Mouse (Mus musculus) neural tube, embryonic 13.5 days (tissue): ENCODE measurements at regions not wholly inside any gene's neighbourhood (a gene's known extent, or its start where the extent isn't known, plus 50 kb on each side); places are given as distances from the start of the nearest gene placed in this dataset.

Experiments
- ATAC-seq: fragments of 200-750 bp; cut with Nextera tagmentation; 2 replicates; pipeline ENCODE4 v1.8.0; 2017; ENCODE audit warnings: low read depth, mild to moderate bottlenecking, moderate TSS enrichment, moderate library complexity
- H3K27ac ChIP-seq: fragments of 300-500 bp; sonication (generic); replicated peaks from 2 replicates; pipeline ENCODE4 v1.5.1; 2015; ENCODE audit warnings: moderate library complexity, mild to moderate bottlenecking, inconsistent platforms
- H3K27me3 ChIP-seq: fragments of 300-500 bp; sonication (generic); 2 replicates; pipeline ENCODE4 v1.6.1; 2015; ENCODE audit warnings: mild to moderate bottlenecking, inconsistent platforms
- H3K36me3 ChIP-seq: fragments of 300-500 bp; sonication (generic); 2 replicates; pipeline ENCODE4 v1.6.1; 2015; ENCODE audit warnings: mild to moderate bottlenecking, inconsistent platforms
- H3K4me1 ChIP-seq: fragments of 300-500 bp; sonication (generic); replicated peaks from 2 replicates; pipeline ENCODE4 v1.6.1; 2015; ENCODE audit warnings: inconsistent platforms
- H3K4me2 ChIP-seq: fragments of 300-500 bp; sonication (generic); 2 replicates; pipeline ENCODE4 v1.6.1; 2015; ENCODE audit warnings: inconsistent platforms, mild to moderate bottlenecking, moderate library complexity
- H3K4me3 ChIP-seq: fragments of 300-500 bp; sonication (generic); 2 replicates; pipeline ENCODE4 v1.5.1; 2015; ENCODE audit warnings: mild to moderate bottlenecking, inconsistent platforms
- H3K9ac ChIP-seq: fragments of 300-500 bp; sonication (generic); 2 replicates; pipeline ENCODE4 v1.6.1; 2015; ENCODE audit warnings: moderate library complexity, mild to moderate bottlenecking, inconsistent platforms
- H3K9me3 ChIP-seq: fragments of 300-500 bp; sonication (generic); 2 replicates; pipeline ENCODE4 v1.6.1; 2016; ENCODE audit warnings: inconsistent platforms
- WGBS: fragments of 180-500 bp; shearing (Covaris S2); methylation state at CpG from one replicate; pipeline ENCODE4 v1.1.7; 2015; 5-methylcytosine and 5-hydroxymethylcytosine counted together

DNA sequence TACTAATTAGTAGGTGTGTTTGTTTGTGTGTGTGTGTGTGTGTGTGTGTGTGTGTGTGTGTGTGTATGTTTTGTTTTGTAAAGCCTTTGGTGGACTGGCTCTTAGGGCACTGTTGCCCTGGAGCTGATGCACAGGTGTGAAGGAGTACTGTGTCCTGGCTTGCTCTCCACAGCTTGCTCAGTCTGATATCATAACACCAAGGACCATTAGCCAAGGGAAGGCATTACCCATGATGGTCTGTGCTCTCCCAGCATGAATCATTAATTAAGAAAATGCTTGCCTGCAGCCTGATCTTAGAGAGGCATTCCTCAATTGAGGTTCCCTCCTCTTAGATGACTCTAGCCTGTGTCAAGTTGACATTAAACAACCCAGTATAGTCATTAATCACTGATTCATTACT is 54.7 kb downstream of the Spry2 start:
- H3K9ac ChIP-seq: no peak overlapping the region
- no peak overlapping the region for H3K27ac ChIP-seq
- H3K4me1 ChIP-seq: no peaks in the 10 kb centered on the region
- no peak for ATAC-seq
- H3K9me3 ChIP-seq: no peaks in the 10 kb centered on the region
- H3K27me3 ChIP-seq: no peaks in the 10 kb centered on the region
- H3K4me2 ChIP-seq: no peak overlapping the region
- H3K4me3 ChIP-seq: no peak overlapping the region
- no peaks in the 10 kb centered on the region for H3K36me3 ChIP-seq

DNA sequence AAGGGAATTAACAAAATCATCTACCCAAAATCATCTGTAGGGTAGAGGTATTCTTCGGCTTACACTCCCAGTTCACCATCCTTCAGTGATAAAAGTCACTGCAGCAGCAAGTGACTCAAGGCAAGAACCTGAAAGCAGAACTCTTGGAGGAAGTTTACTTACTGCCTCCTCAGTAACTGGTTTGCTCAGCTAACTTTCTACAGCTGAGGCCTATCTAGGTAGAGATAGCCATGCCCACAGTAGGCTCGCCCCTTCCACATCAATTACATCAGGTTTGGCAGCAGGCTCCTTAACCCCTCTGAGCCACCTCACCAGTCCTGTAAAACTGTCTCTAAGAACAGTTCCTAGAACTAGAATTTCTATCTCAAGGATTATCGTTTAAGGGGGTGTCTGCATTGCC is 59.1 kb downstream of the Spry2 start:
- H3K36me3 ChIP-seq: no peaks in the 10 kb centered on the region
- H3K4me1 ChIP-seq: no peaks in the 10 kb centered on the region
- H3K9me3 ChIP-seq: no peaks in the 10 kb centered on the region
- no peak overlapping the region for H3K4me2 ChIP-seq
- 87% methylated on average over 3 of the region's 3 CpGs for WGBS
- H3K27me3 ChIP-seq: no peaks in the 10 kb centered on the region
- H3K27ac ChIP-seq: no peak overlapping the region
- no peak overlapping the region for H3K4me3 ChIP-seq
- no peak overlapping the region for H3K9ac ChIP-seq
- no peak for ATAC-seq

DNA sequence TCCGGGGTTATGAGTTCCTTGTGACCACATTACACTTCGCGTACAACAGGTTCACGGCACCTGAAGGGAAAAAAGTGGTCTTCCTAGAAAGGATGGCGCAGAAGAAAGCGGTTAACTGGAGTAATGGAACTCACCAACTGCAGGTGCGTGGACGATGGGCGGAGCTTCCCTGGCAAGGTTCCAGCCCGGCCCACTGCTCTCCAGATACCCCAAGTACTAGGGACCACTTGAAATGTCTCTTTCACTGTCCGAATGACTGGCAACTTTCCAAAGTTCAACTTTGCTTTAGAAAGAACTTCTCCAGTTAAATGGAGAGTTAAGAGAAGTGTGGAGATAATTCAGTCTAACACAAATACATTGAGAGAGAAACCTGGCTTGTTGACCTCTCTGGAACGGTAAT is 65.9 kb downstream of the Spry2 start:
- 89% methylated on average over 12 of the region's 12 CpGs for WGBS

DNA sequence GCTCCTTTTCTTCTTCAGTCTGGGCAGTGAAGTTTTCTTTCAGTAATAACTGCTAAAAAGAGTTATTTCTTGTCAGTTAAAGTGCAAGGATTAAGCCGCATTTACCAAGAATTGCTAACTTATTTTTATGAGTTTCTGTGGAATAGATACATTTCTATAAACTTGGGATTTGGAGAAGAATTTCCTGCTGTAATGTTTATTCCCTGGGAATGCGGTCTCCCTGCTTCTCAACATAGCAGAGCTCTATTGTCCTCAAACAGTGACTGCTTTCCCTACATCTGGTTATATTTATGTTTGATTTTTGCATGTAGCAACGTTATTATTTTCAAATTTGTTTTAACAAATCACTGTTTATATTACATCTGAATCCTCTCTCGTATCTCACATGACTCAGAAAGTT is 66.3 kb downstream of the Spry2 start:
- ATAC-seq: no peak
- Histone ChIP-seq H3K4me3 (no peak overlapping the region), H3K36me3 (no peaks in the 10 kb centered on the region), H3K27ac (no peak overlapping the region), H3K27me3 (no peaks in the 10 kb centered on the region), H3K9ac (no peak overlapping the region), H3K4me1 (no peaks in the 10 kb centered on the region), H3K9me3 (no peaks in the 10 kb centered on the region), H3K4me2 (no peak overlapping the region)
- WGBS: 77% methylated on average over 4 of the region's 4 CpGs

More for the DNA sequence above, 65.9 kb downstream of the Spry2 start:
- no peaks in the 10 kb centered on the region for H3K9me3 ChIP-seq
- H3K27me3 ChIP-seq: no peaks in the 10 kb centered on the region
- no peak for ATAC-seq
- no peak overlapping the region for H3K9ac ChIP-seq
- H3K27ac ChIP-seq: no peak overlapping the region
- H3K4me2 ChIP-seq: no peak overlapping the region
- H3K4me3 ChIP-seq: no peak overlapping the region
- no peaks in the 10 kb centered on the region for H3K4me1 ChIP-seq
- no peaks in the 10 kb centered on the region for H3K36me3 ChIP-seq

DNA sequence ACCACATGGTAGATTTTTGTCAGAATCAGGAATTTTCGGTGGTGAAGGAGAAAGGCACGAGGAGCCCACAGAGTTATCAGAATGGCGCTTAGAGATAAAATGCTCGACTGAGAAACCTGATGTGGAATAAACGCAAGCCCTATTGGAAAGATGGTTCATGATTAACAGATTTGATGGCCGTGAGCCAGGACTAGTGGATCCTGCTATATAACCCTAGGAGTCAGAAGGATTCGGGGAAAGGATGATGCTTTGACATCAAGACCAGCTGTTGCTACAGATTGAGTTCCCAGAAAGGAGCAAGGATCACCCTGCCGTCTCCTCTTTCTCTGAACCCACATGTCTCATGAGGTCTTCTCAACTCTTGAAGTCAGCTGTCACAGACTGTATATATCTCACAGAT is 73.5 kb downstream of the Spry2 start:
- H3K4me2 ChIP-seq: no peak overlapping the region
- no peaks in the 10 kb centered on the region for H3K36me3 ChIP-seq
- no peaks in the 10 kb centered on the region for H3K4me1 ChIP-seq
- ATAC-seq: no peak
- no peaks in the 10 kb centered on the region for H3K27me3 ChIP-seq
- no peak overlapping the region for H3K9ac ChIP-seq
- H3K27ac ChIP-seq: no peak overlapping the region
- peaks cover 3% of the 10 kb centered on the region; the same call in 1 of the 2 replicates for H3K9me3 ChIP-seq
- H3K4me3 ChIP-seq: no peak overlapping the region
- 87% methylated on average over 8 of the region's 8 CpGs for WGBS

DNA sequence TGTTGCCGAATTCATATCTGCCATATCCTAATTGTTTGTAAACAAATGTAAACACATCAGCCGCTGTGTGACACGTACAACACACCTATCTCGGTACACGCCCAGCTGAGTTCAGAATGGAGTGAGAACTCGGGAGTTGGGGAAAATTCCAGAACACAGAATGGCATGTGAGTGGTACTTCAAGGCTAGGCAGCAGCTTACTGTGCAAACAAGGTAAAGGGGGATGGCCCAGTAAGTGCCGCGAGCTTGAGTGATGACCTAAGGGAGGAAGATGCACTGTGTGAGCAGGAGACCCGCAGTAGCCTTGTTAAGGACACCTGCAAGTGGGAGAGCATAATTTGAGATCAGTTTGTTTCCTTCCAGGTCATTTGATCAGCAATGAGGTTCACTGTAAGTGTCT is 74.0 kb downstream of the Spry2 start:
- Histone ChIP-seq H3K27me3 (no peaks in the 10 kb centered on the region), H3K27ac (no peak overlapping the region), H3K4me2 (no peak overlapping the region), H3K4me3 (no peak overlapping the region), H3K4me1 (no peaks in the 10 kb centered on the region), H3K36me3 (no peaks in the 10 kb centered on the region), H3K9ac (no peak overlapping the region), H3K9me3 (peaks cover 3% of the 10 kb centered on the region; the same call in 1 of the 2 replicates)
- WGBS: 97% methylated on average over 9 of the region's 9 CpGs
- no peak for ATAC-seq

DNA sequence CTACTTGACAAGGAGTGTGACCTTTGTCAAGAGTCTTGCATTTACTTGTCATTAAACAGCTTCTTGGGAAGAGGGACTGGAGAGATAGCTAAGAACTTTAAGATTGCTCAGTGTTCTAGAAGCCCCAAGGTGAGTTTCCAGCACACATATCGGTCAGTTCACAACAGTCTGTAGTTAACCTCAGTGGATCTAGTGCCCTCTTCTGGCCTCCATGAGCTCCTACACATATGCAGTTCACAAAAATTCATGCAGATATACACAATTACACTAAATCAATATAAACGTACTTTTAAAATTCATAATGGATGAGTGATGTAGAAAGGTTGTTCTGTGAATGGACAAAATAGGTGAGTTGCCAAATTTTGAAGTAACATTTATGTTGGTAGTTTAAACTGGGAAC is 77.1 kb downstream of the Spry2 start:
- Histone ChIP-seq H3K4me1 (peaks cover 10% of the 10 kb centered on the region), H3K27ac (no peak overlapping the region), H3K4me3 (no peak overlapping the region), H3K9me3 (peaks cover 3% of the 10 kb centered on the region; the same call in 1 of the 2 replicates), H3K4me2 (no peak overlapping the region), H3K36me3 (no peaks in the 10 kb centered on the region), H3K9ac (no peak overlapping the region), H3K27me3 (no peaks in the 10 kb centered on the region)
- ATAC-seq: no peak
- 98% methylated on average over 2 of the region's 2 CpGs for WGBS

DNA sequence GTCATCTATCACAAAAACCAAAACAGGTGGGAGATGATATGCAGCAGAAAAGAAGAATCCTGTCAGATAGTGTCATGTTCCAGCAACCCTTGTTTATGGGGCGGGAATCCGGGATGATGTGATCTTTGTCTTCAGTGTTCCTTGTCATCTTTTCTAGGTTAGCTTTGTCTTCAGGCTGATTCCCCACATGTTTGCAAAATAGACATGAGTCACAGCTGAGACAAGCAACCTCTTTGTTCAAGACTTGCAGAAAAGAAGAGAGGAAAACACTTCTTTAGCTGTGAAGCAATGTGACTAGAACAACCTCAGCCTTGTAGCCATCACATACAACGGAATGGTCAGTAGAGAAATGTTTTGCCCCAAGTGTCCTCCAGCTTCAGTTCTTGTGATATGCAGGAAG is 77.8 kb downstream of the Spry2 start:
- H3K4me1 ChIP-seq: peaks cover 10% of the 10 kb centered on the region
- peaks cover 3% of the 10 kb centered on the region; the same call in 1 of the 2 replicates for H3K9me3 ChIP-seq
- ATAC-seq: no peak
- H3K9ac ChIP-seq: no peak overlapping the region
- no peaks in the 10 kb centered on the region for H3K36me3 ChIP-seq
- no peak overlapping the region for H3K4me3 ChIP-seq
- no peak overlapping the region for H3K27ac ChIP-seq
- no peaks in the 10 kb centered on the region for H3K27me3 ChIP-seq
- H3K4me2 ChIP-seq: no peak overlapping the region
- WGBS: 96% methylated on average over 3 of the region's 3 CpGs

DNA sequence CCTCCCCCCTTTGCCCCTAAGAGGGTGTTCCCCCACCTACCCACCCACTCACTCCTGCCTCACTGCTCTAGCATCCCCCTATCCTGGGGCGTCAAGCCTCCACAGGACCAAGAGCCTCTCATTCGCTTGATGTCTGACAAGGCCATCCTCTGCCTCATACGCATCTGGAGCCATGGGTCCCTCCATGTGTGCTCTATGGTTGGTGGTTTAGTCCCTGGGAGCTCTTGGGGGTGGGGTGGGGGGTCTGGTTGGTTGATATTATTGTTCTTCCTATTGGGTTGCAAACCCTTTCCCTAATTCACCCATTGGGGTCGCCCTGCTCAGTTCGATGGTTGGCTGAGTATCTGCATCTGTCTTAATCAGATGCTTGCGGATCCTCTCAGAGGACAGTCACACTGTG is 79.1 kb downstream of the Spry2 start:
- ATAC-seq: no peak
- Histone ChIP-seq H3K27me3 (no peaks in the 10 kb centered on the region), H3K4me2 (no peak overlapping the region), H3K27ac (no peak overlapping the region), H3K4me3 (no peak overlapping the region), H3K36me3 (no peaks in the 10 kb centered on the region), H3K4me1 (peaks cover 10% of the 10 kb centered on the region), H3K9me3 (peaks cover 3% of the 10 kb centered on the region; the same call in 1 of the 2 replicates), H3K9ac (no peak overlapping the region)
- WGBS: 91% methylated on average over 6 of the region's 6 CpGs

DNA sequence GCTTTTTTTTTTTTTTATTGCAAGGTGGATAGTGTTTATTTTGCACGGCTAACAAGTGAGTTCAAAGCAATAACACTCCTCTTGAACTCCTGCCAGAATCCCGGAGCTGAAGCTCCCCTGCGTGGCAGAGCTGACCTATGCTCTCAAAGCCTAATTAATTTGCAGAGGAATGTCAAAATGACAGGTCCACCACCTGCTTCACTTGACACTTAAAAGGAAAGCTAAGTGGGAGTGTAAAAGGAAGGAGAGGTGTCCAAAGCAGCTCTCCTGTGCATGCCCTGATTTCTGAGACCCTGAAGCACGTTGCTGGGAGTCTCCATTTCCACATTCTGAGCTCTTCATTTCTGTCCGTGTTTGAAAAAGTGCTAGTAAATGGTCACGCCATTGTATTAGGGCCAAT is 80.8 kb downstream of the Spry2 start:
- H3K4me3 ChIP-seq: peak overlapping the region; percentile 26
- peak overlapping the region; percentile 55 for H3K4me2 ChIP-seq
- H3K27ac ChIP-seq: no peak overlapping the region
- no peaks in the 10 kb centered on the region for H3K27me3 ChIP-seq
- H3K4me1 ChIP-seq: peaks cover 10% of the 10 kb centered on the region
- peak; percentile 27; the same call in 1 of the 2 replicates for ATAC-seq
- 8% methylated on average over 6 of the region's 6 CpGs for WGBS
- H3K36me3 ChIP-seq: no peaks in the 10 kb centered on the region
- H3K9ac ChIP-seq: peak overlapping the region; percentile 47; the same call in 1 of the 2 replicates
- H3K9me3 ChIP-seq: peaks cover 3% of the 10 kb centered on the region; the same call in 1 of the 2 replicates

DNA sequence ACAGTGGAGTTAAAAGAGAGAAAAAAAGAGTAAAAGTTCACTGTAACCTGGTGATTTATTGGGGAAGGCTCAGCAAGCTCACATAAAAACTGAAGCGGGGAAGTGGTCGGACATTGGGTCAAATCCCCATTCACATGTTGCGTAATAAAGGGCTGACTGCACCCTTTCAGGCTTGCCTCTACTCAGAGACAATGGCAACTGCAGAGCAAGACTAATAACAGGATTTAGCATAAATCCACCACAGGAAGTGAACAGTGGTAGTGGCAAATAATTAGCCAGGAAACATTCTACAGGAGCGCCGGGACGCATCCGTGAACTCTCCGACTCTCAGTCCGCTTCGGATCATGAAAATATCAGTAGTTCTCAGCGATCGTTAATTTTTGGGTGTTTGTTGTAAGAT is 81.3 kb downstream of the Spry2 start:
- Histone ChIP-seq H3K27me3 (no peaks in the 10 kb centered on the region), H3K4me2 (peak overlapping the region; percentile 55), H3K9ac (peak overlapping the region; percentile 47), H3K4me3 (peak overlapping the region; percentile 26), H3K27ac (no peak overlapping the region), H3K4me1 (peaks cover 10% of the 10 kb centered on the region), H3K36me3 (no peaks in the 10 kb centered on the region), H3K9me3 (peaks cover 3% of the 10 kb centered on the region; the same call in 1 of the 2 replicates)
- ATAC-seq: peak; percentile 71
- 2% methylated on average over 12 of the region's 12 CpGs for WGBS

DNA sequence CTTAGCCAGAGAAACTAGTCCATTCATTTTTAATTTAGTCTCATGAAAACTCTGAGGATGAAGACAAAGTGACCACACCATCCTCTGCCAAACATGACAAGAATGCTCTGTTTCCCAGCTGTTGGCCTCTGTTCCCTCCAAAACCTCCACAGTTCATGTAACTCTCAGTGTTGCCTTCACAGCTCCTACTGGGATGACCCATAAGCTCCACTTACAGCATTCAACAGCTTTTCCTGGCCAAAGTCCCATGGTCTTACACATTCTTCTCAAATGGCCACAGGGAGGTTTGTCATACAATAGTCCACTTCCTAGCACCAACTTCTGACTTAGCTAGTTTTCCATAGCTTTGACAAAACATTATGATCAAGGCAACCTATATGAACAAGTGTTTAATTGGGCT is 83.0 kb downstream of the Spry2 start:
- no peak overlapping the region for H3K4me2 ChIP-seq
- no peaks in the 10 kb centered on the region for H3K9me3 ChIP-seq
- no peaks in the 10 kb centered on the region for H3K36me3 ChIP-seq
- ATAC-seq: no peak
- no peak overlapping the region for H3K9ac ChIP-seq
- H3K27ac ChIP-seq: no peak overlapping the region
- peaks cover 10% of the 10 kb centered on the region for H3K4me1 ChIP-seq
- no peak overlapping the region for H3K4me3 ChIP-seq
- no peaks in the 10 kb centered on the region for H3K27me3 ChIP-seq

DNA sequence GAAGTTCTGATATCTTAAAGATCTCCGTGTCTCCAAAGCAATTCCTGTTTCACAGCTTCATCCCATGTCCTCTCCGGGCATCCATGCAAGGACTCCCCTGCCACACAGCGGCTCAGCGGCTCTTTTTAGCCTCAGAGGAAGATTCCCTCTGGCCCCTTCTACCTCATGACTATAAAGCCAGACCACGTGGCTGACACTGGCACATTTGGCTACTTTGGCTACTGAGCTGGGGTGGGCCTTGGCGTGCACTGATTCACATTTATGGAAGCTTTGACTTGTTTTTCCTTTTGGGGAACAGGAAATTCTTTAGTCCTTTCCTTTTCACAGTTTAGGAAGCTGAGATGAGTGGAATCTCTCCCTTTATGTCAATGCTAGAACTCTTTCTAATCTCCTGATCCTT is 83.5 kb downstream of the Spry2 start:
- ATAC-seq: no peak
- Histone ChIP-seq H3K27ac (no peak overlapping the region), H3K4me1 (peaks cover 10% of the 10 kb centered on the region), H3K27me3 (no peaks in the 10 kb centered on the region), H3K9me3 (no peaks in the 10 kb centered on the region), H3K4me2 (no peak overlapping the region), H3K36me3 (no peaks in the 10 kb centered on the region), H3K4me3 (no peak overlapping the region), H3K9ac (no peak overlapping the region)
- 90% methylated on average over 6 of the region's 6 CpGs for WGBS
